Mouse (Mus musculus) heart, postnatal 0 days (tissue): ENCODE data around the gene Disp1.

Source experiments
- CTCF ChIP-seq: IDR thresholded peaks from 2 replicates; pipeline ENCODE4 v1.5.1; 2016; ENCODE audit warnings: antibody characterized with exemption, control low read depth, low read depth
- EP300 ChIP-seq: IDR thresholded peaks from 2 replicates; pipeline ENCODE4 v1.6.1; 2016; ENCODE audit warnings: antibody characterized with exemption, low read depth

- TF ChIP-seq CTCF (no peak), EP300 (no peak)
Observed at GRCm38 (mm10) chr1:183133440-183133839, 87.9 kb downstream of the Disp1 start.
